Mouse (Mus musculus) CH12.LX (cell line): ENCODE results near the gene Aaed1. TPM values are rescaled to one million over a fixed set of nuclear protein-coding genes. Genes with fewer than 3 reads are reported as not detected.

ENCODE experiments used
- DNase-seq: peaks from one replicate; pipeline ENCODE4 v3.0.0-alpha.2; 2013; ENCODE audit errors: extremely low read depth
- H3K27ac ChIP-seq: 2 replicates; pipeline ENCODE4 v1.5.1; 2012; ENCODE audit warnings: low read depth, mild to moderate bottlenecking, control low read depth, moderate library complexity; ENCODE audit not compliant: insufficient read depth
- H3K27me3 ChIP-seq: replicated peaks from 2 replicates; pipeline ENCODE3; 2012; ENCODE audit warnings: inconsistent platforms
- H3K36me3 ChIP-seq, 2 experiments: replicated peaks in 1 of 2; 2 replicates each; pipeline versions ENCODE3 to v1.6.1; 2012; ENCODE audit warnings: inconsistent platforms in 1 of 2, low read length in 1 of 2, mild to moderate bottlenecking in 1 of 2, mixed read lengths in 1 of 2, moderate library complexity in 1 of 2; ENCODE audit not compliant: control insufficient read depth in 1 of 2, insufficient read depth in 1 of 2
- H3K4me1 ChIP-seq, 2 experiments: 2 replicates each; pipeline ENCODE4 v1.6.1; 2012; ENCODE audit warnings: inconsistent platforms in 1 of 2, moderate library complexity in 1 of 2; ENCODE audit not compliant: insufficient read depth in 2 of 2, control insufficient read depth in 1 of 2
- H3K4me2 ChIP-seq: 2 replicates; pipeline ENCODE4 v1.6.1; 2012; ENCODE audit warnings: low read depth, mild to moderate bottlenecking, control low read depth; ENCODE audit not compliant: poor library complexity, insufficient read depth, severe bottlenecking
- H3K4me3 ChIP-seq, 3 experiments: fragments of 150-350 bp in 1 of 3; sonication (generic) in 1 of 3; replicated peaks in 1 of 3; 2 replicates each; pipeline versions ENCODE3 to v1.5.1; 2011 to 2012; ENCODE audit warnings: low read depth in 2 of 3, low read length in 2 of 3, mild to moderate bottlenecking in 2 of 3, moderate library complexity in 2 of 3, control low read depth in 1 of 3, improper control_type of control experiment in 1 of 3, inconsistent platforms in 1 of 3, mixed read lengths in 1 of 3; ENCODE audit not compliant: poor library complexity in 1 of 3
- H3K79me2 ChIP-seq: replicated peaks from 2 replicates; pipeline ENCODE4 v1.6.1; 2012; ENCODE audit warnings: mild to moderate bottlenecking, moderate library complexity; ENCODE audit not compliant: control insufficient read depth, poor library complexity, insufficient read depth, severe bottlenecking; ENCODE audit errors: extremely low read depth
- H3K9ac ChIP-seq: 2 replicates; pipeline ENCODE4 v1.6.1; 2012; ENCODE audit warnings: low read depth, mild to moderate bottlenecking, control low read depth, moderate library complexity; ENCODE audit not compliant: insufficient read depth
- H3K9me3 ChIP-seq: replicated peaks from 2 replicates; pipeline ENCODE3; 2012; ENCODE audit warnings: low read length, inconsistent platforms, mixed read lengths
- CTCF ChIP-seq, 2 experiments: IDR thresholded peaks in 1 of 2; conservative IDR thresholded peaks in 1 of 2; 2 replicates each; pipeline ENCODE4 v1.5.1; 2011 to 2012; ENCODE audit warnings: low read depth in 2 of 2, low read length in 2 of 2, improper control_type of control experiment in 1 of 2, inconsistent platforms in 1 of 2, mild to moderate bottlenecking in 1 of 2, moderate library complexity in 1 of 2
- E2F4 ChIP-seq: IDR thresholded peaks from 2 replicates; pipeline ENCODE4 v1.6.1; 2011; ENCODE audit warnings: low read depth, low read length, improper control_type of control experiment; ENCODE audit not compliant: insufficient replicate concordance
- EP300 ChIP-seq: IDR thresholded peaks from 2 replicates; pipeline ENCODE4 v1.6.1; 2011; ENCODE audit warnings: low read length, improper control_type of control experiment
- ETS1 ChIP-seq: conservative IDR thresholded peaks from 2 replicates; pipeline ENCODE4 v1.6.1; 2012; ENCODE audit warnings: low read depth, mild to moderate bottlenecking, inconsistent platforms, low read length, improper control_type of control experiment, moderate library complexity
- HCFC1 ChIP-seq: IDR thresholded peaks from 2 replicates; pipeline ENCODE4 v1.6.1; 2012; ENCODE audit warnings: low read depth, mild to moderate bottlenecking, inconsistent platforms, low read length, improper control_type of control experiment
- JUN ChIP-seq: IDR thresholded peaks from 2 replicates; pipeline ENCODE4 v1.6.1; 2011; ENCODE audit warnings: low read depth, mild to moderate bottlenecking, low read length, improper control_type of control experiment, moderate library complexity; ENCODE audit not compliant: insufficient read depth
- MAX ChIP-seq: IDR thresholded peaks from 2 replicates; pipeline ENCODE4 v1.6.1; 2011; ENCODE audit warnings: low read length, improper control_type of control experiment
- MYC ChIP-seq: IDR thresholded peaks from 2 replicates; pipeline ENCODE4 v1.6.1; 2011; ENCODE audit warnings: low read depth, mild to moderate bottlenecking, improper control_type of control experiment, low read length
- NELFE ChIP-seq: IDR thresholded peaks from 2 replicates; pipeline ENCODE4 v1.6.1; 2011; ENCODE audit warnings: low read depth, low read length, improper control_type of control experiment
- PAX5 ChIP-seq: IDR thresholded peaks from 2 replicates; pipeline ENCODE4 v1.6.1; 2012; ENCODE audit warnings: low read length, inconsistent platforms, mixed read lengths
- POLR2AphosphoS2 ChIP-seq: IDR thresholded peaks from 2 replicates; pipeline ENCODE4 v1.6.1; 2011; ENCODE audit warnings: low read depth, low read length, improper control_type of control experiment
- SIN3A ChIP-seq: IDR thresholded peaks from 2 replicates; pipeline ENCODE4 v1.6.1; 2012; ENCODE audit warnings: low read length, improper control_type of control experiment, inconsistent platforms
- SMC3 ChIP-seq: IDR thresholded peaks from 2 replicates; pipeline ENCODE4 v1.6.1; 2011; ENCODE audit warnings: low read depth, low read length, improper control_type of control experiment
- TCF12 ChIP-seq: IDR thresholded peaks from 2 replicates; pipeline ENCODE4 v1.6.1; 2014; ENCODE audit warnings: low read depth, mild to moderate bottlenecking, inconsistent platforms, low read length, improper control_type of control experiment
- UBTF ChIP-seq: IDR thresholded peaks from 2 replicates; pipeline ENCODE4 v1.6.1; 2012; ENCODE audit warnings: low read depth, mild to moderate bottlenecking, inconsistent platforms, low read length, improper control_type of control experiment, moderate library complexity
- USF1 ChIP-seq: IDR thresholded peaks from 2 replicates; pipeline ENCODE4 v1.6.1; 2014; ENCODE audit warnings: low read depth, mild to moderate bottlenecking, inconsistent platforms, low read length, improper control_type of control experiment
- USF2 ChIP-seq: conservative IDR thresholded peaks from 2 replicates; pipeline ENCODE4 v1.6.1; 2011; ENCODE audit warnings: low read depth, low read length, improper control_type of control experiment
- ZC3H11A ChIP-seq: IDR thresholded peaks from 2 replicates; pipeline ENCODE4 v1.6.1; 2012; ENCODE audit warnings: low read depth, mild to moderate bottlenecking, inconsistent platforms, low read length, improper control_type of control experiment
- ZMIZ1 ChIP-seq: IDR thresholded peaks from 2 replicates; pipeline ENCODE4 v1.6.1; 2012; ENCODE audit warnings: low read depth, mild to moderate bottlenecking, inconsistent platforms, low read length, improper control_type of control experiment
- ZNF384 ChIP-seq: IDR thresholded peaks from 2 replicates; pipeline ENCODE4 v1.6.1; 2012; ENCODE audit warnings: low read depth, low read length, improper control_type of control experiment, inconsistent platforms
- dilution Hi-C: fragments of 300-500 bp; cut with MboI; formaldehyde crosslinking; loops from 2 replicates; pipeline ENCODE4 v1.14.3; 2020; ENCODE audit warnings: low sequenced_read_pairs; ENCODE audit not compliant: extremely low pct_unique_long_range_greater_than_20kb, extremely low pct_ligation_motif_present
- in situ Hi-C: fragments of 300-500 bp; cut with MboI; formaldehyde crosslinking; loops from 3 replicates; pipeline ENCODE4 v1.14.3; 2019; ENCODE audit warnings: low sequenced_read_pairs, low pct_ligation_motif_present, low pct_unique_long_range_greater_than_20kb, mixed read lengths
- polyA plus RNA-seq: library from polyadenylated mRNA; unstranded; fragments of >175 nt; gene quantifications from 2 replicates; pipeline ENCODE4 v1.2.1, GENCODE M21; 2012; ENCODE audit warnings: low read depth; ENCODE audit not compliant: insufficient read length
- total RNA-seq, 2 experiments: library from RNA; depleted of rRNA; stranded (reverse); fragments of 300-350 nt in 1 of 2; fragments of >200 nt in 1 of 2; gene quantifications; 2 replicates each; pipeline ENCODE4 v1.2.3; 2012 to 2014

Aaed1 gene
- total and polyA plus RNA-seq, 3 experiments = 8.2 to 22.1 (median 12.2) TPM

- Histone ChIP-seq H3K9me3 (no peaks in the 10 kb centered on the region), H3K27me3 (no peaks in the 10 kb centered on the region), H3K79me2 (no peaks in the 10 kb centered on the region), H3K36me3 (peaks cover 0 to 1% of the 10 kb centered on the region in 2 experiments), H3K4me2 (no peak overlapping the region), H3K4me3 (no peak overlapping the region), H3K9ac (no peak overlapping the region), H3K27ac (no peak overlapping the region), H3K4me1 (peaks cover 4 to 24% of the 10 kb centered on the region in 2 experiments; a peak in 3 of 4 replicates)
- TF ChIP-seq E2F4 (no peak), ZNF384 (no peak), MAX (no peak), SMC3 (no peak)
- dilution Hi-C loops = no loop called here
- no peak for DNase-seq
- in situ Hi-C loops = no loop called here
Observed at GRCm38 (mm10) chr13:64237681-64238157, 74.8 kb downstream of the Aaed1 start.

DNA sequence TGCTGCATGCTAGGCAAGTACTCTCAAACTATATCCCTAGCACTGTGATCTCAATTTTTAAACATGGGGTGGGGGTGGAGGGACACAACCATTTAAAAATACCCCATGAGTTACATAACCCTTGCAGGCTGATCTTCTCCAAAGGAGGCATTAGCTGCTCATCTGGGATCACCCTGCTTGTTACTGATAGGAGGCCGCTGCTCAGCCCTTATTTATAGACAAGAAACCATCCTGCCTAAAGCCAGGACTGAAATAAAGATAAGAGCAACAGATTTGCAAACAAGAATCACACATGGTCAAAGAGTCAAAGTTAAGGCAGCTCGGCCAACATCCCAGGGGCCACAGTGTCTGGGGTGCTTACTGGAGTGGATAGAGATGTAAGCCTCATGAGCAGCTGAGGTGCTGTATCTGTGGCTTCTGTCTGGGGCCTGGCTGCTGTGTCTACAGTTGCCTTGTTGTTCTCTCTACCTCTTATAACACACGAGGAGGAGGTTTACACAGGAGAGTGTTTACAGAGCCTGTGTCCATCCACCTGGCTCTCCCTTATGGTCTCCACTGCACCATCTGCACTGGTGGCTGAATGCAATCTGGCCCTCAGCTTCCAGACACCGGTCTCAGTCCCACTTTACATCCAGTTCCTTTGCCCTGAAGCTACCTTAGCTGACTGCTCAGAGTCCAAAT, 75.4 kb downstream of the Aaed1 start:
- Histone ChIP-seq H3K27me3 (no peaks in the 10 kb centered on the region), H3K4me1 (peaks cover 4 to 22% of the 10 kb centered on the region in 2 experiments; a peak in 3 of 4 replicates), H3K27ac (no peak overlapping the region), H3K9me3 (no peaks in the 10 kb centered on the region)
- in situ Hi-C loops (no loop called here), dilution Hi-C loops (no loop called here)
- no peak for DNase-seq
- TF ChIP-seq MYC = no peak
- no peak for TF ChIP-seq EP300
- TF ChIP-seq UBTF = no peak
- no peak for TF ChIP-seq USF1
- TF ChIP-seq JUN = no peak
- no peak for TF ChIP-seq HCFC1
- TF ChIP-seq ZC3H11A = no peak
- no peak for TF ChIP-seq NELFE
- no peak for TF ChIP-seq ZNF384
- no peak for TF ChIP-seq PAX5
- no peak for TF ChIP-seq E2F4
- no peak for TF ChIP-seq SIN3A
- TF ChIP-seq ETS1 = no peak
- TF ChIP-seq ZMIZ1 = no peak
- TF ChIP-seq USF2 = no peak
- no peak for TF ChIP-seq TCF12
- TF ChIP-seq CTCF (conservative IDR thresholded peaks at IDR 0.05 in 1 of 2, IDR thresholded peaks at IDR 0.05 in 1 of 2; ENCODE audit: low read depth in 2 of 2, low read length in 2 of 2) = no peak
- TF ChIP-seq MAX = no peak
- no peak for TF ChIP-seq POLR2AphosphoS2
- TF ChIP-seq, all 38 proteins: peak for 0
- H3K36me3 ChIP-seq = no peaks in the 10 kb centered on the region
- H3K4me3 ChIP-seq = no peak overlapping the region
- no peak overlapping the region for H3K9ac ChIP-seq
- H3K4me2 ChIP-seq = no peak overlapping the region
- H3K79me2 ChIP-seq = no peaks in the 10 kb centered on the region
